Mouse (Mus musculus) intestine, embryonic 14.5 days (tissue): ENCODE measurements around the gene Epb41l4b. TPM values are rescaled to one million over a fixed set of nuclear protein-coding genes. Genes with fewer than 3 reads are reported as not detected.

Experiments
- ATAC-seq: fragments of 200-750 bp; cut with Nextera tagmentation; replicated peaks from 2 replicates; pipeline ENCODE4 v1.8.0; 2017; ENCODE audit warnings: low read depth, moderate number of reproducible peaks, moderate TSS enrichment, moderate library complexity; ENCODE audit not compliant: low FRiP score, low TSS enrichment
- DNase-seq: peaks from one replicate; pipeline ENCODE4 v3.0.0-alpha.2; 2018; ENCODE audit warnings: low spot score
- H3K27ac ChIP-seq: fragments of 300-500 bp; sonication (generic); 2 replicates; pipeline ENCODE4 v1.5.1; 2014; ENCODE audit warnings: low read depth, mild to moderate bottlenecking, control low read depth
- H3K27me3 ChIP-seq: fragments of 300-500 bp; sonication (generic); replicated peaks from 2 replicates; pipeline ENCODE4 v1.6.1; 2014; ENCODE audit warnings: low read length, control low read depth; ENCODE audit not compliant: control insufficient read depth, insufficient read depth
- H3K36me3 ChIP-seq: fragments of 300-500 bp; sonication (generic); 2 replicates; pipeline ENCODE4 v1.6.1; 2014; ENCODE audit warnings: low read length, control low read depth; ENCODE audit not compliant: control insufficient read depth, insufficient read depth
- H3K4me1 ChIP-seq: fragments of 300-500 bp; sonication (generic); replicated peaks from 2 replicates; pipeline ENCODE4 v1.6.1; 2014; ENCODE audit warnings: low read length, control low read depth, mixed read lengths; ENCODE audit not compliant: control insufficient read depth, insufficient read depth
- H3K4me2 ChIP-seq: fragments of 300-500 bp; sonication (generic); 2 replicates; pipeline ENCODE4 v1.6.1; 2014; ENCODE audit warnings: low read length
- H3K4me3 ChIP-seq: fragments of 300-500 bp; sonication (generic); 2 replicates; pipeline ENCODE4 v1.5.1; 2014; ENCODE audit warnings: low read depth, low read length, control low read depth, mixed read lengths
- H3K9ac ChIP-seq: fragments of 300-500 bp; sonication (generic); 2 replicates; pipeline ENCODE4 v1.6.1; 2014; ENCODE audit warnings: mild to moderate bottlenecking, low read length
- H3K9me3 ChIP-seq: fragments of 300-500 bp; sonication (generic); 2 replicates; pipeline ENCODE4 v1.6.1; 2016; ENCODE audit warnings: low read length, control low read depth; ENCODE audit not compliant: control insufficient read depth
- WGBS: fragments of 180-500 bp; shearing (Covaris S2); extraction: QIAGEN DNeasy Blood & Tissue Kit; methylation state at CpG from one replicate; pipeline ENCODE4 v1.1.7; 2014; 5-methylcytosine and 5-hydroxymethylcytosine counted together
- polyA plus RNA-seq: library from polyadenylated mRNA; unstranded; fragments of >200 nt; fragmentation: Nextera tagmentation; extraction: Ambion mirVana; gene quantifications from 2 replicates; pipeline ENCODE4 v1.2.1, GENCODE M21; 2014

Epb41l4b gene
- polyA plus RNA-seq, 1 experiment from 2014 or later, result 19.6 TPM

DNA sequence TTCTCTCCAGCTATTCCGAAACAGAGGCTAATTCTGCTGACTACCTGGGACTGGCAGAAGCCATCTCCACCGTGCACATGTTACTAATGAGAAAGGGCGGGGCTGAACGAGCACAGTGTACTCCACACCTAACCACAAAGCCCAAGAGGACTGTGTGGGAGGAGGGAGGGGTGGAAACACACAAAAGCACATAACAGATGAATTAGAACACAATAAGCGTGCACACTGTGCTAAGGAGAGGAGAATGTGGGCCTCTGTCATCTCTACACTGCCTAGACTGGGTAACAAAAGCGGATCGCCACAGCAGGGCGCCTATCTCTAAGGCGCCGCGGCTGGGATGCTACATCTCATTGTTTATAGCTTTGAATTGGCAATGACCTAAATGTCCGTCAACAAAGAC is 51.9 kb downstream of the Epb41l4b start:
- Histone ChIP-seq H3K4me3 (no peak overlapping the region), H3K27me3 (no peaks in the 10 kb centered on the region), H3K9ac (no peak overlapping the region), H3K9me3 (no peaks in the 10 kb centered on the region), H3K4me2 (no peak overlapping the region), H3K27ac (no peak overlapping the region), H3K36me3 (no peaks in the 10 kb centered on the region), H3K4me1 (no peaks in the 10 kb centered on the region)
- DNase-seq (no peak), ATAC-seq (no peak)
- WGBS, result 67% methylated on average over 12 of the region's 12 CpGs

DNA sequence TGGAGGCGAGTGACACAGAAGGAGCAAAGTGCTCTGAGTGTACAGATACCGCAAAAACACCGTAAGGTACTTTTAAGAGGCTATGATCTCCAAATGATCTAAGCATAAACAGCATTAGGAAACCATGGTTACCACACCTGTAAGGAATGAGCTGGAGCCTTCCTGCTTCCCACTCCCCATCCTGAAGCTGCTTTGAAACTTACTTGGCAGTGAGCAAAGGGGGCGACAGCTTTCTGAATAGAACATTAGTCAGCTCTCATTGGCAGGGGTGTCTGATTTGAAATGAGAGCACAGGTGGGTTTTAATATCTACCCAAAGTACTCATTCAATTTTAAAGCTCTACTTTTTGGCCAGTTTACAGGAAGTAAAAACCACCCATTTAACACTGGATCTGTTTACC is 54.9 kb downstream of the Epb41l4b start:
- Histone ChIP-seq H3K9me3 (no peaks in the 10 kb centered on the region), H3K36me3 (no peaks in the 10 kb centered on the region), H3K27ac (no peak overlapping the region), H3K9ac (no peak overlapping the region), H3K4me3 (no peak overlapping the region), H3K4me1 (no peaks in the 10 kb centered on the region; the same call in 1 of the 2 replicates), H3K4me2 (no peak overlapping the region), H3K27me3 (no peaks in the 10 kb centered on the region)
- WGBS, result 75% methylated on average over 4 of the region's 4 CpGs
- no peak for ATAC-seq
- DNase-seq, result no peak

DNA sequence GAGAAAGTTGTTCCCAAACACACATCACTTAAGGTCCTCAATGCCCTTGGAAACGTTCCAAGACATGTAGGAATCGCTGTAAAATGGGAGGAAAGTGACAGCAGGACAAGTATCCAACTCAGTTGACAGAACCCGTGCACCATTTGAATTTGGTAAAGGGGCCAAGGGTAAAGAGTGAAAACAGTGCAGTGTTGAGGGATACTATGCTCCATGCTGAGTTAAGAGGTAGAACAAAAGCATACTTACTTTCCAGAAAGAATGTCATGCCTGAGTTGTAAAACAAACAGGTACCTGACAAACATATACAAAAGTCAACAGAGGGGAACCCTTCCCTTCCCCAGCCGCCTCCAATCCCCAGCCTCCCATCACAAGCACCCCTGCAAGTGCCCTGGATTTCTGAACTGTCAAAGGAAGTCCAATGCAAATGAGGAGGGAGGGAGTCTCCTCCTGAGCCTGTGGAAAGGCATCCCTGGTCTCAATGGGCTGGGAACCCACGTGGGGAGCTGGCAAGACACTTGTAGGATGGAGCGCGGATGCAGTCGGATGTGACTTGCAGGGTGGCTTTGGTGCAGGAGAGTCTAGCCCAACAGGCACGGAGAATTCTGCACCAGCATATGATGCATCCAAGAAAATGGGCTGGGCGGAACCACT is 57.4 kb downstream of the Epb41l4b start:
- ATAC-seq, result no peak
- DNase-seq, result no peak

DNA sequence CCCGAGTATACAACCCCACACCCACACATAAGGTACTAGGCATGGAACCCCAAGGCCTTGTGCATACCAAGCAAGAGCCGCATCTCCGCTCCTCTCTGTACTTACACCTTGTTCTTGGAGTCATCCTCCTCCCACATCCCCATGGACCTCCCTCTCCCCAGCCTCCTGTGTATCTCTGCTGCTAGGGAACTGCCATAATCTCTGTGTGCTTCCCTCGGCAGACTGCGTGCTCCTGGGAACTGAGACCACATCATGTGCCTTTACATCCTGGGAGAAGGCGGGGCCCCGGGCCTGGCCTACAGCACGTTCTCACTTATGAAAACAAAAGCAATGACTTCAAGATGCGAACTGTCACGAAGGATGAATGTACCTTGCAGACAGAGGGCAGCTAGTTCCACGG is 59.6 kb downstream of the Epb41l4b start:
- Histone ChIP-seq H3K27me3 (no peaks in the 10 kb centered on the region), H3K4me3 (no peak overlapping the region), H3K36me3 (no peaks in the 10 kb centered on the region), H3K9ac (no peak overlapping the region), H3K4me1 (no peaks in the 10 kb centered on the region; the same call in 1 of the 2 replicates), H3K27ac (no peak overlapping the region), H3K4me2 (no peak overlapping the region), H3K9me3 (no peaks in the 10 kb centered on the region)
- DNase-seq, result no peak
- 72% methylated on average over 11 of the region's 11 CpGs for WGBS
- no peak for ATAC-seq

More for the DNA sequence above, 57.4 kb downstream of the Epb41l4b start:
- Histone ChIP-seq H3K9ac (no peak overlapping the region), H3K4me2 (no peak overlapping the region), H3K27me3 (no peaks in the 10 kb centered on the region), H3K4me3 (no peak overlapping the region), H3K4me1 (no peaks in the 10 kb centered on the region; the same call in 1 of the 2 replicates), H3K9me3 (no peaks in the 10 kb centered on the region), H3K27ac (no peak overlapping the region), H3K36me3 (no peaks in the 10 kb centered on the region)
- WGBS, result 60% methylated on average over 10 of the region's 10 CpGs

DNA sequence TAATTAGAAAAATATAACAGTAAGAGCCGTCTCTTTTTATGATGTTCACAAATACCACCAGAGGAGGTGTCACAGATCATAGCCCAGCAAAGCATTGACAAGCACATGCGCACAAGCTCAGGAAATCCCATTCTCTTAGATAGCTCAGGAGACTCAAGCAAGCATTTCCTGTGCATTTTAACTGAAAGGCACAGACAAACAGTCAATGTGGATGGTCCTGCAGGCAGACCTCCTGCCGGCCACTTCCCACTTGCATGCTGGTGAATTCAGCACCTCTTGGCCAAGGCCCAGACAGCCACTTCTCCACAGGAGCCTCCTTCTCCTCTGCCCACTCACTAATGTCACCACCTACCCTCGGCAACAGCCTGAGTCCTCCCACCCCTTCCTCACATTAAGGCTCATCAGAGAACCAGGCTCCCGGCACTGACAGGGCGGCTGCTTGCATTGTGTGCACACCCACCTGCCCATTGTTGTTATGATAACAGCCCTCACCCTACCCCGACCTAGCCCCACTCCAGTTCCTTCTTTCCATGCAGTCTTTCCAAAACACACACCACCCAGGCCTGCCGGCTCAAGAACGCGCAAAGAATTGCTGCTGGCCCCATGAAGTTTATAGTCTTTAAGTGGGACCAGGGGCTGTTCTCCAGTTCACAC is 60.3 kb downstream of the Epb41l4b start:
- 64% methylated on average over 10 of the region's 10 CpGs for WGBS
- Histone ChIP-seq H3K36me3 (no peaks in the 10 kb centered on the region), H3K4me1 (no peaks in the 10 kb centered on the region; the same call in 1 of the 2 replicates), H3K9me3 (no peaks in the 10 kb centered on the region), H3K4me3 (no peak overlapping the region), H3K4me2 (no peak overlapping the region), H3K9ac (no peak overlapping the region), H3K27ac (no peak overlapping the region), H3K27me3 (no peaks in the 10 kb centered on the region)
- no peak for ATAC-seq
- no peak for DNase-seq

DNA sequence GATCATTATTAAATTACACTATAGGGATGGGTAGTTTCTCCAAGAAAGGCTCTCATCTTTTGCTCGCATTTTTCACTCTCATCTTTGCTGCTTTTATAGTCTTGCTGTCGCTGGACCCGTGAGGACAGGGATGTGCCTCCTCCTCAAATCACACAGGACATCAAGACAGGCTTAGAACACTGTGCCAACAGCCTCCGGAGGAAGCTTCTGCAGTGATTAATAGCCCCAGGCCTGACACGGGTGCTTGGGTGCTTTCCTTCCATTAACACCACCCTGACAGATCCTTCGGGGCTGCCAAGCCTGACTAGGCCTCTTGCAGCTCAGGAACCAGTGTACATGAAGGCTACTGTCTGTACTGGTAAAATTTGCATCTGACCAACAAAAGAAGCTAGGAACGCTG is 61.8 kb downstream of the Epb41l4b start:
- Histone ChIP-seq H3K36me3 (no peaks in the 10 kb centered on the region), H3K27me3 (no peaks in the 10 kb centered on the region), H3K27ac (no peak overlapping the region), H3K4me2 (no peak overlapping the region), H3K4me1 (no peaks in the 10 kb centered on the region; the same call in 1 of the 2 replicates), H3K9ac (no peak overlapping the region), H3K4me3 (no peak overlapping the region), H3K9me3 (no peaks in the 10 kb centered on the region)
- DNase-seq (no peak), ATAC-seq (no peak)
- 53% methylated on average over 7 of the region's 7 CpGs for WGBS

DNA sequence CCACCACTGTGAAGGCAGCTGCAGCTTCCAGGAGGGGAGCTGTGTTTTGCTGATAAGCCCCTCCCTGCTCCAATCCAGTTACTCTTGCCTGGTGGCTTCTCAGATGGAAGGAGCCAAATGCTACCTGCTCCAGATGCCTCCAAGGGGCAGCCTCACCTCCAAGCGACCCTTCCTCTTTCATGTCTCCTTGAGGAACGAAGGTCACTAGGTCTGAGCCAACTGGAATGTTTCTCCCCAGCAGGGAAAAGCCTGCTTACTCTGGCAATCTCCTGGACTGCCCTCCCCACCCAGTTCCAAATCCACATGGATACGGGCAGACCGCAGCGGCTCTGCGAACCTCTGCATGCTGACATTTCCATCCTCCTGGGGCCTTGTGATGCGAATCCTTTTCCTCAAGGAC is 69.4 kb downstream of the Epb41l4b start:
- Histone ChIP-seq H3K36me3 (no peaks in the 10 kb centered on the region), H3K27ac (no peak overlapping the region), H3K27me3 (no peaks in the 10 kb centered on the region), H3K4me2 (no peak overlapping the region), H3K4me3 (no peak overlapping the region), H3K4me1 (peaks cover 5% of the 10 kb centered on the region; the same call in 1 of the 2 replicates), H3K9me3 (no peaks in the 10 kb centered on the region), H3K9ac (no peak overlapping the region)
- DNase-seq (no peak), ATAC-seq (no peak)
- 59% methylated on average over 7 of the region's 7 CpGs for WGBS

DNA sequence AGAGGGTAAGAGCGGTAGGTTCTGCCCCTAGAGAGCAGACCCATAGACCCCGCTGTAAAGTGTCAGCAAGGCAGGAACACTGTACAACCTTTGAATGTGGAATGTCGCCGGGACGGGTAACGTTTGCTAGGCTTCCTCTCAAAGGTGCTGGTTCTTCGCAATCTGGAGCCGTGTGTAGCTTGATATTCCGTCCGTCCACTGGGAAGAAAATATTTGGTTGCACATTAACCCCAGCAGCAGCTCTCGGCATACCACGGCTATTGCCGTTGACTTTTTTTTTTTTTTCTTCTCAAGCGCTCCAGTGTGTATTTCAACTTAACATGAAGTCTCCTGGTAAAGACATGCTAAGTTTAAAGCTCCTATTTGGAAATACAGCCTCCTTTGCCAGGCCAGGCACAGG is 70.1 kb downstream of the Epb41l4b start:
- no peak overlapping the region for H3K4me3 ChIP-seq
- no peaks in the 10 kb centered on the region for H3K9me3 ChIP-seq
- 75% methylated on average over 14 of the region's 14 CpGs for WGBS
- peaks cover 5% of the 10 kb centered on the region; the same call in 1 of the 2 replicates for H3K4me1 ChIP-seq
- no peaks in the 10 kb centered on the region for H3K36me3 ChIP-seq
- no peak overlapping the region for H3K4me2 ChIP-seq
- no peaks in the 10 kb centered on the region for H3K27me3 ChIP-seq
- no peak overlapping the region for H3K27ac ChIP-seq
- DNase-seq (no peak), ATAC-seq (no peak)
- no peak overlapping the region for H3K9ac ChIP-seq

DNA sequence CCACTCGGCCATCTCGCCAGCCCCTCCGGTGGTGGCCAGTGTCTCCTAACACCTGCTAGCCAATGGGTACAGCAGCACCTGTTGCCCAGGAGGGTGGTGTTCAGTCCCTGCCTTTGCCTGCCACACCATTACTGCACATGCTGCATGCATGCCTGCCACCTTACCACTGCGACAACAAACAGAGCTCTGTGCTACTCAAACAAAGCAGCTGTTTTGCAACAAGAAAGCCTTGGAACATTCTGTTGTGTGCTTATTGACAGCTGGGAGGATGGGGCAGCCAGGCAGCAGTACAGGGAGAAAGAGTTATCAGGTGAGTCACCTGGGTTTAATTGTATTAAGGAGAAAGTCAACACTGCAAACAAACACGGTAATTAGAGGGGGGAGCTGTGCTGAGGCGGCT is 72.6 kb downstream of the Epb41l4b start:
- ATAC-seq, result no peak
- 72% methylated on average over 6 of the region's 6 CpGs for WGBS
- Histone ChIP-seq H3K27ac (no peak overlapping the region), H3K4me3 (no peak overlapping the region), H3K36me3 (no peaks in the 10 kb centered on the region), H3K9me3 (no peaks in the 10 kb centered on the region), H3K4me2 (no peak overlapping the region), H3K27me3 (no peaks in the 10 kb centered on the region), H3K4me1 (peaks cover 5% of the 10 kb centered on the region; the same call in 1 of the 2 replicates), H3K9ac (no peak overlapping the region)
- no peak for DNase-seq
